Mouse (Mus musculus): ENCODE results near the gene Dcdc2b.

- TF ChIP-seq ZC3H11A (IDR thresholded peaks at IDR 0.05; ENCODE audit: borderline replicate concordance, low read depth, low read length) (no peak), MAFK (IDR thresholded peaks at IDR 0.05; ENCODE audit: insufficient read depth, low read depth, low read length) (no peak), CHD2 (IDR thresholded peaks at IDR 0.05; ENCODE audit: low read depth, low read length) (no peak)
Observed at GRCm38 (mm10) chr4:129588865-129589264, 25.2 kb downstream of the Dcdc2b start.
